Mouse (Mus musculus): ENCODE results near the gene Scn3b. TPM values are rescaled to one million over a fixed set of nuclear protein-coding genes. Genes with fewer than 3 reads are reported as not detected.

Gene Scn3b
- total RNA-seq, 2 experiments from 2014 or later: 44.8 to 59.4 TPM

GRCm38 (mm10) chr9:40333649-40334396 lies 64.8 kb downstream of the Scn3b start:
- DNase-seq (ENCODE audit: low spot score in 2 of 2): peak; percentile 62 to 71

- no peak for DNase-seq (ENCODE audit: low spot score in 2 of 2)
Measured at GRCm38 (mm10) chr9:40334617-40335016, 65.6 kb downstream of the Scn3b start.

GRCm38 (mm10) chr9:40336701-40337100 lies 67.7 kb downstream of the Scn3b start:
- no peak for DNase-seq (ENCODE audit: low spot score in 2 of 2)

GRCm38 (mm10) chr9:40337131-40337820 lies 68.3 kb downstream of the Scn3b start:
- no peak for DNase-seq (ENCODE audit: low spot score in 2 of 2)

- DNase-seq (ENCODE audit: low spot score in 2 of 2): no peak
Measured at GRCm38 (mm10) chr9:40339578-40339977, 70.6 kb downstream of the Scn3b start.

Other genes starting within 250 kb of the Scn3b start
- not detected for gene Olfr981, start 247.8 kb upstream of the Scn3b start, total RNA-seq (2021)
- gene Olfr982, start 195.4 kb upstream of the Scn3b start, total RNA-seq (2021): not detected
- not detected for gene Olfr983, start 175.6 kb upstream of the Scn3b start, total RNA-seq (2021)
- gene Olfr984, start 155.0 kb upstream of the Scn3b start, total RNA-seq (2021): not detected
- under 1 TPM in 1 of 2 experiments, not detected in 1; 0.23 TPM for gene Olfr985, start 139.0 kb upstream of the Scn3b start, total RNA-seq (2021)
- not detected for gene Tmem225, start 121.1 kb upstream of the Scn3b start, total RNA-seq (2021)
- not detected for gene Olfr986, start 88.3 kb upstream of the Scn3b start, total RNA-seq (2021)
- gene Zfp202, start 76.9 kb upstream of the Scn3b start, total RNA-seq (2021): 1 to 10 TPM; 3.9 to 4.8 TPM